Mouse (Mus musculus) testis, adult 2 months (tissue): Measurements from ENCODE around the gene Adam29. TPM values are rescaled to one million over a fixed set of nuclear protein-coding genes. Genes with fewer than 3 reads are reported as not detected.

Experiments
- H3K27ac ChIP-seq: fragments of 200-500 bp; 2 replicates; pipeline ENCODE4 v1.5.1; 2012; ENCODE audit warnings: low read depth, low read length; ENCODE audit not compliant: control insufficient read depth, insufficient read depth
- H3K27me3 ChIP-seq: fragments of 200-500 bp; 2 replicates; pipeline ENCODE4 v1.6.1; 2012; ENCODE audit warnings: mild to moderate bottlenecking, low read length, moderate library complexity; ENCODE audit not compliant: control insufficient read depth, insufficient read depth
- H3K36me3 ChIP-seq: fragments of 200-500 bp; 2 replicates; pipeline ENCODE4 v1.6.1; 2012; ENCODE audit warnings: mild to moderate bottlenecking, low read length; ENCODE audit not compliant: control insufficient read depth, insufficient read depth
- H3K4me1 ChIP-seq: fragments of 200-500 bp; 2 replicates; pipeline ENCODE4 v1.6.1; 2012; ENCODE audit warnings: low read length; ENCODE audit not compliant: control insufficient read depth, insufficient read depth
- H3K4me3 ChIP-seq: fragments of 200-500 bp; 2 replicates; pipeline ENCODE4 v1.5.1; 2012; ENCODE audit warnings: low read depth, mild to moderate bottlenecking, low read length, moderate library complexity, mixed read lengths; ENCODE audit not compliant: control insufficient read depth
- CTCF ChIP-seq: fragments of 200-500 bp; IDR thresholded peaks from 2 replicates; pipeline ENCODE4 v1.5.1; 2012; ENCODE audit warnings: low read depth, mild to moderate bottlenecking, inconsistent platforms, low read length, moderate library complexity; ENCODE audit not compliant: control insufficient read depth, insufficient read depth, insufficient replicate concordance
- POLR2A ChIP-seq: fragments of 200-500 bp; IDR thresholded peaks from 2 replicates; pipeline ENCODE4 v1.6.1; 2012; ENCODE audit warnings: low read depth, mild to moderate bottlenecking, inconsistent platforms, low read length, moderate library complexity; ENCODE audit not compliant: control insufficient read depth
- polyA plus RNA-seq: library from polyadenylated mRNA; depleted of rRNA; stranded (reverse); fragments of >200 nt; gene quantifications from 2 replicates; pipeline ENCODE4 v1.2.3, GENCODE M21; 2012; rRNA removed

The Adam29 gene
- 12.9 and 18.5 TPM in 2 replicates for polyA plus RNA-seq

GRCm38 (mm10) chr8:55906848-55907247 lies at the start of gene Adam29:
Gene Adam29, minus strand, starts transcription at chr8:55906948.
- no peaks in the 10 kb centered on the region for H3K36me3 ChIP-seq
- no peak within 1 kb of the TSS for H3K27ac ChIP-seq
- no peak for TF ChIP-seq POLR2A
- TF ChIP-seq CTCF = no peak
- H3K27me3 ChIP-seq = no peaks in the 10 kb centered on the region
- H3K4me1 ChIP-seq = no peaks in the 10 kb centered on the region
- H3K4me3 ChIP-seq = no peak within 1 kb of the TSS

GRCm38 (mm10) chr8:55940526-55940880 lies 33.8 kb upstream of the Adam29 start:
- Histone ChIP-seq H3K27ac (no peak overlapping the region), H3K4me1 (peaks cover 3% of the 10 kb centered on the region; the same call in 1 of the 2 replicates), H3K4me3 (peak overlapping the region; percentile 40), H3K27me3 (no peaks in the 10 kb centered on the region), H3K36me3 (no peaks in the 10 kb centered on the region)
- TF ChIP-seq POLR2A (no peak), CTCF (no peak)

- Histone ChIP-seq H3K4me3 (peak within 1 kb of the TSS; percentile 40), H3K27ac (no peak within 1 kb of the TSS)
- no peak for TF ChIP-seq CTCF
- no peak for TF ChIP-seq POLR2A
These were observed 33.2 kb upstream of the Adam29 start, which contains the start of gene Glra3 for GRCm38 (mm10) chr8:55939870-55940525. Gene Glra3, plus strand, starts transcription at chr8:55940460.

More at GRCm38 (mm10) chr8:55939870-55940525, 33.2 kb upstream of the Adam29 start, which contains the start of gene Glra3:
- Histone ChIP-seq H3K27me3 (no peaks in the 10 kb centered on the region), H3K4me1 (peaks cover 3% of the 10 kb centered on the region; the same call in 1 of the 2 replicates), H3K36me3 (no peaks in the 10 kb centered on the region)

Other genes with a start within 250 kb of the Adam29 start
- 0.01 TPM in 1 of 2 replicates, not detected in the other for gene Glra3, start 33.5 kb upstream of the Adam29 start, polyA plus RNA-seq